In the genomic region with DNA sequence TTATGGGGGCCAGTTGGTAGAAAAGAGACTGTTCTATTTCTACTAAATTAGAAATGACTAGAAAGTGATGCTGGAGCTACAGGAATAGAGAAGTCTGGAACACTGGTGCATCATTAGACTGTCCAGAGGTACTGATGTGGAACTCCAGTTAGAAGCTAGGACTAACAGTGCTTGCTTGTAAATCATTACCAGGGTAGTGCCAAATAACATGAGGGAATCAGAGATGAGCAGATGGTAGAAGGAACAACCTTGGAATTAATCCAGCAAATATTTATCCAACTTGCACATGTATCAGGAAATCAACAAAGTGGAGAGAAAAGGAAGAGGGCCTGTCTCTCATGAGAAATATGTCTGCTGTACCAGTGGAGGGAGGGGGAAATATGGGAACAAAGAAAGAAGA, we compare ENCODE assay signal across 31 mouse cellular contexts.
DNase-seq lines count a peak whose midpoint lies in the region; ATAC-seq and TF ChIP-seq lines count a peak whose summit lies in the region.
"Had no signal": no experiment of that assay in that cellular context is flagged by ENCODE, and none has a peak within 500 bp of the region (broad histone marks: within the 10 kb centered on the region; RNA-seq: fewer than 3 reads in every experiment).

No protein-coding gene starts in this region.

- peak; percentile 58; the same call in 1 of the 2 replicates for ATAC-seq in cerebellum, adult (ENCODE audit: insufficient number of reproducible peaks, low FRiP score, low TSS enrichment)
- peak; percentile 50; the same call in 1 of the 2 replicates for ATAC-seq in forebrain, embryonic 13.5 days
- ATAC-seq in forebrain, embryonic 11.5 days (replicated peaks; ENCODE audit: low FRiP score): no peak
- peak; percentile 49; the same call in 1 of the 2 replicates for ATAC-seq in kidney, embryonic 16.5 days (ENCODE audit: low FRiP score, low TSS enrichment)
- ATAC-seq in liver, embryonic 12.5 days: no peak
- ATAC-seq: activated CD4-positive, CD25-positive, alpha-beta regulatory T cell, adult 4 months; inflammation-experienced regulatory T-cells, adult 6 months had no signal

- no peaks in the 10 kb centered on the region for H3K36me3 ChIP-seq in forebrain, embryonic 13.5 days (ENCODE audit: poor library complexity, severe bottlenecking)
- H3K36me3 ChIP-seq in forebrain, embryonic 11.5 days (ENCODE audit: control insufficient read depth, insufficient read depth, low read length): no peaks in the 10 kb centered on the region
- no peaks in the 10 kb centered on the region for H3K36me3 ChIP-seq in kidney, embryonic 16.5 days (ENCODE audit: insufficient read depth, low read length)
- no peaks in the 10 kb centered on the region for H3K36me3 ChIP-seq in liver, adult 2 months (ENCODE audit: control insufficient read depth, insufficient read depth, low read length)
- H3K36me3 ChIP-seq in liver, embryonic 12.5 days: no peaks in the 10 kb centered on the region
- H3K36me3 ChIP-seq: embryonic facial prominence, embryonic 10.5 days; embryonic facial prominence, embryonic 15.5 days; hindbrain, embryonic 10.5 days; hindbrain, embryonic 15.5 days; neural tube, embryonic 15.5 days; stomach, embryonic 15.5 days had no signal

- no peaks in the 10 kb centered on the region for H3K4me1 ChIP-seq in forebrain, embryonic 13.5 days
- no peaks in the 10 kb centered on the region for H3K4me1 ChIP-seq in forebrain, embryonic 11.5 days (replicated peaks; ENCODE audit: control insufficient read depth, insufficient read depth, low read length)
- no peaks in the 10 kb centered on the region for H3K4me1 ChIP-seq in kidney, embryonic 16.5 days (ENCODE audit: insufficient read depth, low read length)
- H3K4me1 ChIP-seq in liver, adult 2 months (ENCODE audit: control insufficient read depth, insufficient read depth, low read length): no peaks in the 10 kb centered on the region
- H3K4me1 ChIP-seq in liver, embryonic 12.5 days: no peaks in the 10 kb centered on the region
- H3K4me1 ChIP-seq: embryonic facial prominence, embryonic 10.5 days; embryonic facial prominence, embryonic 15.5 days; hindbrain, embryonic 10.5 days; hindbrain, embryonic 15.5 days; neural tube, embryonic 15.5 days; stomach, embryonic 15.5 days had no signal

- TF ChIP-seq POLR2A in liver, adult 2 months (IDR thresholded peaks at IDR 0.05; ENCODE audit: extremely low read depth, insufficient read depth, low read length): no peak

- no peaks in the 10 kb centered on the region for H3K9me3 ChIP-seq in forebrain, embryonic 13.5 days (replicated peaks)
- H3K9me3 ChIP-seq in forebrain, embryonic 11.5 days (ENCODE audit: control insufficient read depth, low read length): no peaks in the 10 kb centered on the region
- no peaks in the 10 kb centered on the region for H3K9me3 ChIP-seq in kidney, embryonic 16.5 days (ENCODE audit: low read length)
- H3K9me3 ChIP-seq in liver, embryonic 12.5 days (replicated peaks): no peaks in the 10 kb centered on the region
- H3K9me3 ChIP-seq: embryonic facial prominence, embryonic 10.5 days; embryonic facial prominence, embryonic 15.5 days; hindbrain, embryonic 10.5 days; hindbrain, embryonic 15.5 days; neural tube, embryonic 15.5 days; stomach, embryonic 15.5 days had no signal

- H3K4me2 ChIP-seq in forebrain, embryonic 13.5 days: no peak overlapping the region
- no peak overlapping the region for H3K4me2 ChIP-seq in forebrain, embryonic 11.5 days (ENCODE audit: low read depth, low read length, severe bottlenecking)
- no peak overlapping the region for H3K4me2 ChIP-seq in kidney, embryonic 16.5 days (replicated peaks; ENCODE audit: low read depth, low read length)
- H3K4me2 ChIP-seq in liver, embryonic 12.5 days: no peak overlapping the region
- H3K4me2 ChIP-seq: embryonic facial prominence, embryonic 15.5 days; hindbrain, embryonic 15.5 days; neural tube, embryonic 15.5 days; stomach, embryonic 15.5 days had no signal

- no peak for TF ChIP-seq CTCF in liver, adult 2 months (IDR thresholded peaks at IDR 0.05; ENCODE audit: low read depth, low read length)

- H3K27ac ChIP-seq in forebrain, embryonic 13.5 days: no peak overlapping the region
- H3K27ac ChIP-seq in forebrain, embryonic 11.5 days (ENCODE audit: low read depth, low read length): no peak overlapping the region
- H3K27ac ChIP-seq in kidney, embryonic 16.5 days (ENCODE audit: low read length): no peak overlapping the region
- H3K27ac ChIP-seq in liver, adult 2 months (replicated peaks; ENCODE audit: insufficient read depth, low read depth, low read length): no peak overlapping the region
- H3K27ac ChIP-seq in liver, embryonic 12.5 days: no peak overlapping the region
- H3K27ac ChIP-seq: embryonic facial prominence, embryonic 10.5 days; embryonic facial prominence, embryonic 15.5 days; hindbrain, embryonic 10.5 days; hindbrain, embryonic 15.5 days; liver, embryonic 14.5 days; macrophage; neural tube, embryonic 15.5 days; stomach, embryonic 15.5 days had no signal

- no peak for DNase-seq in cerebellum, adult 11 months
- DNase-seq in forebrain, embryonic 11.5 days (ENCODE audit: low spot score): no peak
- DNase-seq in kidney, postnatal 4 days: no peak
- DNase-seq in liver, adult 2 months (ENCODE audit: extremely low read depth, low read depth, low spot score): peak; percentile 49
- DNase-seq: adrenal gland, adult 2 months; adrenal gland, postnatal 36 days; gastrocnemius, postnatal 14 days; heart, postnatal 14 days; kidney, adult 11 months; kidney, postnatal 36 days; left cerebral cortex, postnatal 4 days; lung, adult 2 months; lung, postnatal 10 days; midbrain, embryonic 14.5 days; retina, postnatal 1 day; right cerebral cortex, postnatal 25 days had no signal

- no peak overlapping the region for H3K4me3 ChIP-seq in forebrain, embryonic 13.5 days
- H3K4me3 ChIP-seq in forebrain, embryonic 11.5 days (ENCODE audit: low read depth, low read length): no peak overlapping the region
- H3K4me3 ChIP-seq in kidney, embryonic 16.5 days (ENCODE audit: low read length): no peak overlapping the region
- no peak overlapping the region for H3K4me3 ChIP-seq in liver, adult 2 months (ENCODE audit: insufficient read depth, low read depth, low read length)
- H3K4me3 ChIP-seq in liver, embryonic 12.5 days: no peak overlapping the region
- H3K4me3 ChIP-seq: embryonic facial prominence, embryonic 10.5 days; embryonic facial prominence, embryonic 15.5 days; hindbrain, embryonic 10.5 days; hindbrain, embryonic 15.5 days; neural tube, embryonic 15.5 days; stomach, embryonic 15.5 days had no signal

- no peaks in the 10 kb centered on the region for H3K27me3 ChIP-seq in forebrain, embryonic 13.5 days
- H3K27me3 ChIP-seq in forebrain, embryonic 11.5 days (ENCODE audit: control insufficient read depth, insufficient read depth, low read length): no peaks in the 10 kb centered on the region
- H3K27me3 ChIP-seq in kidney, embryonic 16.5 days (ENCODE audit: insufficient read depth, low read length): no peaks in the 10 kb centered on the region
- no peaks in the 10 kb centered on the region for H3K27me3 ChIP-seq in liver, adult 2 months (ENCODE audit: control insufficient read depth, insufficient read depth, low read length)
- no peaks in the 10 kb centered on the region for H3K27me3 ChIP-seq in liver, embryonic 12.5 days (replicated peaks)
- H3K27me3 ChIP-seq: CH12.LX; embryonic facial prominence, embryonic 15.5 days; hindbrain, embryonic 15.5 days; neural tube, embryonic 15.5 days; stomach, embryonic 15.5 days had no signal

- H3K79me2 ChIP-seq in liver, adult 2 months (ENCODE audit: control insufficient read depth, insufficient read depth, low read length): no peaks in the 10 kb centered on the region

- H3K9ac ChIP-seq in forebrain, embryonic 13.5 days: no peak overlapping the region
- no peak overlapping the region for H3K9ac ChIP-seq in forebrain, embryonic 11.5 days (ENCODE audit: low read length)
- no peak overlapping the region for H3K9ac ChIP-seq in kidney, embryonic 16.5 days (replicated peaks; ENCODE audit: low read length)
- no peak overlapping the region for H3K9ac ChIP-seq in liver, adult 2 months (ENCODE audit: low read depth, low read length)
- H3K9ac ChIP-seq in liver, embryonic 12.5 days: no peak overlapping the region
- H3K9ac ChIP-seq: embryonic facial prominence, embryonic 15.5 days; hindbrain, embryonic 15.5 days; liver, embryonic 14.5 days; neural tube, embryonic 15.5 days; stomach, embryonic 15.5 days had no signal

Comparison
In these comparisons a context has a peak if more than half of its experiments do, and no peak if none do; other contexts are left out.
1. ATAC-seq: peak in cerebellum, adult (single experiment), forebrain, embryonic 13.5 days (single experiment) and kidney, embryonic 16.5 days (single experiment); none in forebrain, embryonic 11.5 days (single experiment) and liver, embryonic 12.5 days (single experiment).